Mouse (Mus musculus): ENCODE measurements around the gene Rngtt. TPM values are rescaled to one million over a fixed set of nuclear protein-coding genes. Genes with fewer than 3 reads are reported as not detected.

Rngtt gene
- polyA plus RNA-seq, 1 experiment from 2014 or later = 30.5 TPM

- Histone ChIP-seq H3K9me3 (ENCODE audit: control insufficient read depth, low read length) (no peaks in the 10 kb centered on the region), H3K27me3 (ENCODE audit: control insufficient read depth, insufficient read depth, low read length) (no peaks in the 10 kb centered on the region), H3K4me3 (replicated peaks; ENCODE audit: low read depth, low read length) (no peak overlapping the region), H3K9ac (replicated peaks; ENCODE audit: low read length) (no peak overlapping the region), H3K36me3 (ENCODE audit: control insufficient read depth, insufficient read depth, low read length) (no peaks in the 10 kb centered on the region), H3K4me1 (ENCODE audit: control insufficient read depth, insufficient read depth, low read length) (no peaks in the 10 kb centered on the region), H3K4me2 (ENCODE audit: low read length) (no peak overlapping the region), H3K27ac (replicated peaks; ENCODE audit: low read depth, low read length) (no peak overlapping the region)
- 88% methylated on average over 3 of the region's 3 CpGs for WGBS
- DNase-seq = no peak
- no peak for ATAC-seq (ENCODE audit: low FRiP score, low TSS enrichment)
These were observed 28.0 kb upstream of the Rngtt start for GRCm38 (mm10) chr4:33281891-33282685.

GRCm38 (mm10) chr4:33284083-33284880, 25.8 kb upstream of the Rngtt start:
- Histone ChIP-seq H3K4me2 (ENCODE audit: low read length) (no peak overlapping the region), H3K27ac (replicated peaks; ENCODE audit: low read depth, low read length) (no peak overlapping the region), H3K9me3 (ENCODE audit: control insufficient read depth, low read length) (no peaks in the 10 kb centered on the region), H3K4me3 (replicated peaks; ENCODE audit: low read depth, low read length) (no peak overlapping the region), H3K9ac (replicated peaks; ENCODE audit: low read length) (no peak overlapping the region), H3K4me1 (ENCODE audit: control insufficient read depth, insufficient read depth, low read length) (no peaks in the 10 kb centered on the region), H3K36me3 (ENCODE audit: control insufficient read depth, insufficient read depth, low read length) (no peaks in the 10 kb centered on the region), H3K27me3 (ENCODE audit: control insufficient read depth, insufficient read depth, low read length) (no peaks in the 10 kb centered on the region)
- WGBS = 91% methylated on average over 5 of the region's 5 CpGs
- DNase-seq (no peak), ATAC-seq (ENCODE audit: low FRiP score, low TSS enrichment) (no peak)

DNA sequence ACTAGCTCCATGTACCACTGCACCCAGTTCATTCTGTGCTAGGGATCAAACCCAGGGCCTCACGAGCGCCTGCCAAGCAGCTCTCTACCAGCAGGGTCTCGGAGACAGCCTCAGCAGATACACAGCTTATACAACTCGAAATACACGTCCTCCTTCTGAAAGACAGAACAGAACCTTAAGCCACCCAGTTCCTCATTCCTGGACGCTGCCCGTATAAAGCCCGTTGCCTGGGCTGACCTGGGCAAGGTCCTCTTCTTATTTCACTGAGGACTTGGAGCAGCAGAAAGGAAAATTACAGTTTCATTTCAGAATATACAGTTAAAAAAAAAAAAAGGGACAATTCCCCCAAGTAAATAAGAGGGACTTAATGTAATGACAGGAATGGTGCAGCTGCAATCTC, 24.7 kb upstream of the Rngtt start:
- Histone ChIP-seq H3K4me2 (ENCODE audit: low read length) (no peak overlapping the region), H3K27ac (replicated peaks; ENCODE audit: low read depth, low read length) (no peak overlapping the region), H3K9ac (replicated peaks; ENCODE audit: low read length) (no peak overlapping the region), H3K9me3 (ENCODE audit: control insufficient read depth, low read length) (no peaks in the 10 kb centered on the region), H3K4me3 (replicated peaks; ENCODE audit: low read depth, low read length) (no peak overlapping the region), H3K27me3 (ENCODE audit: control insufficient read depth, insufficient read depth, low read length) (no peaks in the 10 kb centered on the region), H3K4me1 (ENCODE audit: control insufficient read depth, insufficient read depth, low read length) (no peaks in the 10 kb centered on the region), H3K36me3 (ENCODE audit: control insufficient read depth, insufficient read depth, low read length) (no peaks in the 10 kb centered on the region)
- ATAC-seq (ENCODE audit: low FRiP score, low TSS enrichment) (no peak), DNase-seq (no peak)
- WGBS = 88% methylated on average over 8 of the region's 8 CpGs

- no peak for ATAC-seq (ENCODE audit: low FRiP score, low TSS enrichment)
- WGBS = 90% methylated on average over 12 of the region's 12 CpGs
- Histone ChIP-seq H3K9me3 (ENCODE audit: control insufficient read depth, low read length) (no peaks in the 10 kb centered on the region), H3K4me2 (ENCODE audit: low read length) (no peak overlapping the region), H3K27me3 (ENCODE audit: control insufficient read depth, insufficient read depth, low read length) (no peaks in the 10 kb centered on the region), H3K27ac (replicated peaks; ENCODE audit: low read depth, low read length) (no peak overlapping the region), H3K9ac (replicated peaks; ENCODE audit: low read length) (no peak overlapping the region), H3K4me1 (ENCODE audit: control insufficient read depth, insufficient read depth, low read length) (no peaks in the 10 kb centered on the region), H3K36me3 (ENCODE audit: control insufficient read depth, insufficient read depth, low read length) (no peaks in the 10 kb centered on the region), H3K4me3 (replicated peaks; ENCODE audit: low read depth, low read length) (no peak overlapping the region)
- DNase-seq = no peak
These were observed 20.9 kb upstream of the Rngtt start for GRCm38 (mm10) chr4:33289106-33289650.

- H3K4me2 ChIP-seq (ENCODE audit: low read length) = no peak within 1 kb of the TSS
- no peaks in the 10 kb centered on the region for H3K9me3 ChIP-seq (ENCODE audit: control insufficient read depth, low read length)
- peak; percentile 19 for DNase-seq
- no peak within 1 kb of the TSS for H3K27ac ChIP-seq (replicated peaks; ENCODE audit: low read depth, low read length)
- no peak for ATAC-seq (ENCODE audit: low FRiP score, low TSS enrichment)
- no peaks in the 10 kb centered on the region for H3K27me3 ChIP-seq (ENCODE audit: control insufficient read depth, insufficient read depth, low read length)
- H3K4me3 ChIP-seq (replicated peaks; ENCODE audit: low read depth, low read length) = no peak within 1 kb of the TSS
- H3K4me1 ChIP-seq (ENCODE audit: control insufficient read depth, insufficient read depth, low read length) = no peaks in the 10 kb centered on the region
- no peaks in the 10 kb centered on the region for H3K36me3 ChIP-seq (ENCODE audit: control insufficient read depth, insufficient read depth, low read length)
- WGBS = 71% methylated on average over 3 of the region's 3 CpGs
- no peak within 1 kb of the TSS for H3K9ac ChIP-seq (replicated peaks; ENCODE audit: low read length)
These were observed 20.1 kb upstream of the Rngtt start, which contains the start of gene Pnrc1 for GRCm38 (mm10) chr4:33290002-33290401. Pnrc1 (minus strand) TSS chr4:33290163.

GRCm38 (mm10) chr4:33290878-33291277, 19.2 kb upstream of the Rngtt start:
- ATAC-seq (ENCODE audit: low FRiP score, low TSS enrichment) (no peak), DNase-seq (no peak)
- no peak overlapping the region for H3K9ac ChIP-seq (replicated peaks; ENCODE audit: low read length)
- H3K4me2 ChIP-seq (ENCODE audit: low read length) = no peak overlapping the region
- H3K4me1 ChIP-seq (ENCODE audit: control insufficient read depth, insufficient read depth, low read length) = no peaks in the 10 kb centered on the region
- no peak overlapping the region for H3K4me3 ChIP-seq (replicated peaks; ENCODE audit: low read depth, low read length)
- H3K9me3 ChIP-seq (ENCODE audit: control insufficient read depth, low read length) = no peaks in the 10 kb centered on the region
- no peaks in the 10 kb centered on the region for H3K27me3 ChIP-seq (ENCODE audit: control insufficient read depth, insufficient read depth, low read length)
- H3K27ac ChIP-seq (replicated peaks; ENCODE audit: low read depth, low read length) = no peak overlapping the region
- 62% methylated on average over 4 of the region's 4 CpGs for WGBS
- no peaks in the 10 kb centered on the region for H3K36me3 ChIP-seq (ENCODE audit: control insufficient read depth, insufficient read depth, low read length)

DNA sequence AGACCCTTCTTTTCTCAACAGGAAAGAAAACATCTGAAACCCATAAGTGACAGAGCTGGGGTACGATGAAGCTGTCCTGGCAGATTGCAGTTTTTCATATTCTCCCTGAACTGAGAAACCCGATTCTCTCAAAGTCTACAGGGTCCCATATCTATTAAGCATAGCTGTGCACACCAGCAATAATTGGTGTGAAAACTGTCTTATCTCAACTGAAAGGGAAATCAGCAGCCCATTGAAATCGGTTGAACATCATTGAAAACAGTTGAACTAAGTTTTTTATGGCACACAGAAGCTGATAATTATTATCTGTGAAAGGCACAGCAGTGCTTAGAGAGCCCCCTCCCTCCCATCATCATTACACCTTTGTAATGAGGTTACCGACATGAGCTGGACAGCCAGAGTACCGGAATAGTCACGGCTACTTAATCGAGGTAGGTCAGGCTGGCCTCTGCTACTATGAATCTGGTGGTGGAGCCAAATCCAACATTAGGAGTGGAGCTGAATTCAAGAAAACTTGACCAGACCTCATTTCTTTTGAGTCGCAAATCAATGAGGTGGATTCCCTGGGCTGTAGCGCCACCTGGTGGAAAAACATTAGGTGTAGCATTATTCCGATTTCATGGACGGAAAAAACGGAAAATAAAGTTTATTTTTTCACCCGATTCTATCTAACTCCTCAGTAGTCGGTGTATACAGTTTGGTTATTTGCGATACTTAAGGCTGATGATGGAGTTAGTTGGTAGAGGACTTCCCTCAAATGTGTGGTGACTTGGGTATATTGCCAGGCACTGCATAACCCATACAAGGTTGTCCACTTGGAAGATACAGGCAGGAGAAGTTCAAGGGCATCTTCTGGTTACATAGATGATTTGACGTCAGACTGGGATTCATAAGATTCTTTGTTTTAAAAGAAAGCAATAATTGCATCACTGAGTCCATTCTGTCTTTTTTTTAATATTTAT, 17.4 kb upstream of the Rngtt start:
- H3K4me3 ChIP-seq (replicated peaks; ENCODE audit: low read depth, low read length) = no peak overlapping the region
- H3K9me3 ChIP-seq (ENCODE audit: control insufficient read depth, low read length) = no peaks in the 10 kb centered on the region
- H3K36me3 ChIP-seq (ENCODE audit: control insufficient read depth, insufficient read depth, low read length) = no peaks in the 10 kb centered on the region
- DNase-seq (peak; percentile 92), ATAC-seq (ENCODE audit: low FRiP score, low TSS enrichment) (no peak)
- no peak overlapping the region for H3K27ac ChIP-seq (replicated peaks; ENCODE audit: low read depth, low read length)
- H3K9ac ChIP-seq (replicated peaks; ENCODE audit: low read length) = no peak overlapping the region
- H3K4me1 ChIP-seq (ENCODE audit: control insufficient read depth, insufficient read depth, low read length) = no peaks in the 10 kb centered on the region
- H3K27me3 ChIP-seq (ENCODE audit: control insufficient read depth, insufficient read depth, low read length) = no peaks in the 10 kb centered on the region
- no peak overlapping the region for H3K4me2 ChIP-seq (ENCODE audit: low read length)
- 30% methylated on average over 16 of the region's 16 CpGs for WGBS
